Mouse (Mus musculus): ENCODE measurements around the gene Gm20388. TPM values are rescaled to one million over a fixed set of nuclear protein-coding genes. Genes with fewer than 3 reads are reported as not detected.

The Gm20388 gene
- polyA plus RNA-seq, 1 experiment = not detected

- no peak overlapping the region for H3K27ac ChIP-seq (ENCODE audit: insufficient read depth, low read depth, low read length)
- WGBS = 50% methylated on average over 7 of the region's 7 CpGs
- H3K4me1 ChIP-seq (ENCODE audit: control insufficient read depth, insufficient read depth, low read length) = peaks cover 8% of the 10 kb centered on the region; the same call in 1 of the 2 replicates
- no peak for TF ChIP-seq POLR2A (IDR thresholded peaks at IDR 0.05; ENCODE audit: insufficient read depth, low read depth, low read length)
- TF ChIP-seq CTCF (IDR thresholded peaks at IDR 0.05; ENCODE audit: insufficient read depth, low read depth, low read length) = no peak
- H3K4me3 ChIP-seq (ENCODE audit: insufficient read depth, low read depth, low read length) = no peak overlapping the region
Measured at GRCm38 (mm10) chr8:123014429-123014828, 3103.8 kb downstream of the Gm20388 start.

DNA sequence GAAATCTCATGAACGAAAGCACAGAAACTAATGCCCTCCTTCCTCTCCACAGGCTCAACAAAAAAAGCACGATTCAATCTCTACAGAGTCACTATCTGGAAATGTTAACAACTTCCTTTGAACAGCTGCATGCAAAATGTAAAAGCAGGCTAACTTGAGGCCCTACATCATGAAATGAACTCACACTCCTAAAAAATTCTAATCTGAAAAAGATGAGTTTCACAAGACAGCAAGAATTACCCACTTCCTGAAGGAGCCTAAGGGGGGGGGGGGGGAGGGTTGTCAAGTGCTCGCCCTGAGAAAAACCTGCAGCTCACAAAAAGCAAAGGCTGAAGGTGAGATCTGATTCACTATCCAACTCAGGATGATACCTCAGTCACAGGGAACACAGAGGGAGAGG is 3104.4 kb downstream of the Gm20388 start:
- no peak overlapping the region for H3K4me3 ChIP-seq (ENCODE audit: insufficient read depth, low read depth, low read length)
- TF ChIP-seq POLR2A (IDR thresholded peaks at IDR 0.05; ENCODE audit: insufficient read depth, low read depth, low read length) = no peak
- TF ChIP-seq CTCF (IDR thresholded peaks at IDR 0.05; ENCODE audit: insufficient read depth, low read depth, low read length) = no peak
- H3K27ac ChIP-seq (ENCODE audit: insufficient read depth, low read depth, low read length) = no peak overlapping the region
- WGBS = 17% methylated on average over 3 of the region's 3 CpGs
- peaks cover 8% of the 10 kb centered on the region; the same call in 1 of the 2 replicates for H3K4me1 ChIP-seq (ENCODE audit: control insufficient read depth, insufficient read depth, low read length)

GRCm38 (mm10) chr8:123017143-123017542 is 3106.5 kb downstream of the Gm20388 start:
- Histone ChIP-seq H3K4me1 (ENCODE audit: control insufficient read depth, insufficient read depth, low read length) (peaks cover 12% of the 10 kb centered on the region), H3K27ac (ENCODE audit: insufficient read depth, low read depth, low read length) (no peak overlapping the region), H3K4me3 (ENCODE audit: insufficient read depth, low read depth, low read length) (no peak overlapping the region)
- 90% methylated on average over 4 of the region's 4 CpGs for WGBS
- TF ChIP-seq POLR2A (IDR thresholded peaks at IDR 0.05; ENCODE audit: insufficient read depth, low read depth, low read length) = no peak
- no peak for TF ChIP-seq CTCF (IDR thresholded peaks at IDR 0.05; ENCODE audit: insufficient read depth, low read depth, low read length)

DNA sequence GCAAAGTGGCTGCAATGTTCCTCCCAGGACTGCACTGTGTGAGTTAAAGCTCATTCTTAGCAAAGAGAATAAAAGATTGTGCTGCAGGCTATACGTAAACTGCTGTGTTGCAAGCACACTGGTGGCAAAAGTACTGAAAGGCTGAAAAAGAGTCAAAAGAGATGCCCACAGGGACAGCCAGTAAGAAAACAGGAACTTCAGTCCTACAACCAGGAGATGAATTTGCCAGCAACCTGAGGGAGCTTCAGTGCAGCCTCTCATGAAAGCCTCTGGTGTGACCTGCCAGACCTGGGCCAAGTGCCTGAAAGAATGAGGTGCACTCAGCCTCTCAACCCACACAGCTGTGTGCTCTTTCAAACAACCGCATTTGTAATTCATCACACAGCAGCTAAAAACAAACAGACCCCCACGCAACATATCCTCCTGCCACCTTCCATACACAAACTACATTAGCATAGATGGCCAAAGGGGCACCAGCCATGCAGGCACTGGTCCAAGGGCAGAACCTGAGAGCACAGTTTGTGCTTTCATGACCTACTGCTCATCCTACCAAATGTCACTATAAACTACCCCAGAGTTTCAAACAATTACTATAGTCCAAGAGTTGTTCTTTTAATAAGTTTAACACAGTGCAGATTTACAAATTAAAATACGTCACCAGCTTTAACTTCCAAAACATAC is 3108.0 kb downstream of the Gm20388 start:
- TF ChIP-seq POLR2A (IDR thresholded peaks at IDR 0.05; ENCODE audit: insufficient read depth, low read depth, low read length) (no peak), CTCF (IDR thresholded peaks at IDR 0.05; ENCODE audit: insufficient read depth, low read depth, low read length) (no peak)
- H3K4me1 ChIP-seq (ENCODE audit: control insufficient read depth, insufficient read depth, low read length) = peaks cover 12% of the 10 kb centered on the region
- WGBS = 27% methylated on average over 4 of the region's 4 CpGs
- H3K4me3 ChIP-seq (ENCODE audit: insufficient read depth, low read depth, low read length) = no peak overlapping the region
- no peak overlapping the region for H3K27ac ChIP-seq (ENCODE audit: insufficient read depth, low read depth, low read length)

DNA sequence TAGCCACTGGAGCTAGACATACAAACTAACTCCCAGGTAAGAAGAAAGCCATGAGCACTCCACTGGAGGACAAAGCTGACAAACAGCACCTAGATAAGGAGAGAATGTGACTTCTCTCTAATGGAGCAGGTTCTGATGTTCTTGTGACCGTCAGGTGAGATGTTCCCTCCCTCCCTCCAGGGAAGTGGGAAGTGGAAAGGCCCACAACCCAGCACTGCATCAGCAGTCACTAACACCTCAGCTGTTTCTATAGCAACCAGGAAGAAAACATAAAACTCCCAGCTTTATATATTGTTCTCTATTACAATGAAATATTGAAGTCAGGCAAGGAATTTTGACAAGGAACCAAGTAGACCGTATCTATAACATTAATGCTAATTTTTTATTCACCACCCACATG is 3109.4 kb downstream of the Gm20388 start:
- Histone ChIP-seq H3K27ac (ENCODE audit: insufficient read depth, low read depth, low read length) (no peak overlapping the region), H3K4me1 (ENCODE audit: control insufficient read depth, insufficient read depth, low read length) (peaks cover 12% of the 10 kb centered on the region), H3K4me3 (ENCODE audit: insufficient read depth, low read depth, low read length) (no peak overlapping the region)
- TF ChIP-seq CTCF (IDR thresholded peaks at IDR 0.05; ENCODE audit: insufficient read depth, low read depth, low read length) = no peak
- no peak for TF ChIP-seq POLR2A (IDR thresholded peaks at IDR 0.05; ENCODE audit: insufficient read depth, low read depth, low read length)
- WGBS = 69% methylated on average over 2 of the region's 2 CpGs

DNA sequence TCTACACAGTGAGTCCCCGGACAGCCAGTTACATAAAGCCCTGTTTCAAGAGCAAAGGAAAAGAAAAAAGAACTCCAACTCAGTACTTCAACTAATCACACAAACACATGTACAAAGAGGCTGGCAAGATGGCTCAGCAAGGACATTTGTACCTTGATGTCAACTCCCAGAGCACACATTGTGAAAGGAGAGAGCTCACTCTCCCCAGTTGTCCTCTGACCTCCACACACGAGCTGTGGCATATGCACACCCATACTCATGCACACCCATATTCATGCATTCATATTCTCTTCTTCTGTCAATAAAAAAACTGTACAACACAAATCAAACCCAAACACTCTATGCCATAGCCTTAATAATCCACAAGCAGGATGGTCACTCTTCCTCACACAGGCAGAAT is 3110.2 kb downstream of the Gm20388 start:
- Histone ChIP-seq H3K4me3 (ENCODE audit: insufficient read depth, low read depth, low read length) (no peak overlapping the region), H3K27ac (ENCODE audit: insufficient read depth, low read depth, low read length) (no peak overlapping the region), H3K4me1 (ENCODE audit: control insufficient read depth, insufficient read depth, low read length) (peaks cover 12% of the 10 kb centered on the region)
- TF ChIP-seq POLR2A (IDR thresholded peaks at IDR 0.05; ENCODE audit: insufficient read depth, low read depth, low read length) (no peak), CTCF (IDR thresholded peaks at IDR 0.05; ENCODE audit: insufficient read depth, low read depth, low read length) (no peak)
- 74% methylated on average over 2 of the region's 2 CpGs for WGBS

DNA sequence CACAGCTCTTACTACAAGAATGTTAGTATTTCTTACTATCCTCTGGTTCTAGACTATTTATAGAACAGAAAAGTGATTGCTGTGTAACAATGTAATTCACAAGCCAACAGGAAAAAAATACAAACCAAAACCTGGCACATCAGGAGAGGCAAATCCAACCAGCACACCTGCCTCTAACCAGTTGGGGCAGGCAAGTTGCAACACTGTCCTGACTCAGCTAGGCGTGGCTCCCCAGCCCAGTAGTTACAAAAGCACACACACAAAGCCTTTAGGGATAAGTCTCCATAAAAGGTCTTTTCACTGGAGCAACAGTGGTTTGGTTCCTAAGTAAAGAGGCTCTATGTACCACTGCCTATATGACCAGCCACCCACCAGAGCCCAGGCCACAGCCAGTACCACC is 3110.6 kb downstream of the Gm20388 start:
- WGBS = 59% methylated on average over 1 of the region's 1 CpGs

DNA sequence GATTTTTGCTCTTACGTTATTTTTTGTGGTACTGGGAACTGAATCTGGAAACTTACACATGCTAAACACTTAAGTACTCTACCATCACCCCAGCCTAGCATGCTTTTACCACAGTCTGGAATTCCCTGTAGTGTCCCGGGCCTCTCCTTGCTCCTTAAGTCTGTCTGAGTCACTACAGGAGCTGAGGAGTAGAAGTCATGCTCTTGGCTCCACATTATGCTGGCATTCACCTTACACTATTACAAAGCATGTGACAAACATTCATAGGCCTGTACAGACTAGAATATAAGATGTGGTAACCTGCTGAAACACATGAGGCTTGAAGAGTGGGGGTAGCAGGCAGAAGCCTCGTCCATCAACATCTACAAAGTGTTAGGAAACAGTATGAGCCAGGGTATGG is 3112.1 kb downstream of the Gm20388 start:
- H3K27ac ChIP-seq (ENCODE audit: insufficient read depth, low read depth, low read length) = no peak overlapping the region
- WGBS = 74% methylated on average over 3 of the region's 3 CpGs

More for the DNA sequence above, 3110.6 kb downstream of the Gm20388 start:
- TF ChIP-seq CTCF (IDR thresholded peaks at IDR 0.05; ENCODE audit: insufficient read depth, low read depth, low read length) (no peak), POLR2A (IDR thresholded peaks at IDR 0.05; ENCODE audit: insufficient read depth, low read depth, low read length) (no peak)
- no peak overlapping the region for H3K27ac ChIP-seq (ENCODE audit: insufficient read depth, low read depth, low read length)
- H3K4me1 ChIP-seq (ENCODE audit: control insufficient read depth, insufficient read depth, low read length) = peaks cover 12% of the 10 kb centered on the region
- no peak overlapping the region for H3K4me3 ChIP-seq (ENCODE audit: insufficient read depth, low read depth, low read length)

DNA sequence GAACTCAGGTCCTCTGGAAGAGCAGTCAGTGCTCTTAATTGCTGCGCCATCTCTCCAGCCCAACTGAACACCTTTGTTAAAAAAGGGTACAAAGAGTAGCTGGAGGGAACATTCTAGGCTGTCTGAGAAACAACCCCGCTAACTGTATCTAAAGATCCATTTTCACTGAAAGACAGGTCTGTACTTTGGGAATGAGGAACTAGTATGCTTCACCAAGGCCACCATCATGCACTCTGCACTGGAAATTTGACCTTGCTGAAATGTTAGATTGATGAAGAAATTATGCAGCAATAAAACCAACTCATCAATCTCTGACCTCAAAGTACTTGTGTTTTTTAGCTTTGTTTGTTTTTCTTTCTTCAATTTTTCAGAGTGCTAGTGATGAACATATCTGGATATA is 3113.6 kb downstream of the Gm20388 start:
- Histone ChIP-seq H3K4me1 (ENCODE audit: control insufficient read depth, insufficient read depth, low read length) (peaks cover 6% of the 10 kb centered on the region), H3K27ac (ENCODE audit: insufficient read depth, low read depth, low read length) (no peak overlapping the region), H3K4me3 (ENCODE audit: insufficient read depth, low read depth, low read length) (no peak overlapping the region)
- TF ChIP-seq POLR2A (IDR thresholded peaks at IDR 0.05; ENCODE audit: insufficient read depth, low read depth, low read length) = no peak
- TF ChIP-seq CTCF (IDR thresholded peaks at IDR 0.05; ENCODE audit: insufficient read depth, low read depth, low read length) = no peak
- WGBS = 93% methylated on average over 2 of the region's 2 CpGs

More for the DNA sequence above, 3112.1 kb downstream of the Gm20388 start:
- Histone ChIP-seq H3K4me3 (ENCODE audit: insufficient read depth, low read depth, low read length) (no peak overlapping the region), H3K4me1 (ENCODE audit: control insufficient read depth, insufficient read depth, low read length) (peaks cover 14% of the 10 kb centered on the region)
- TF ChIP-seq CTCF (IDR thresholded peaks at IDR 0.05; ENCODE audit: insufficient read depth, low read depth, low read length) = no peak
- no peak for TF ChIP-seq POLR2A (IDR thresholded peaks at IDR 0.05; ENCODE audit: insufficient read depth, low read depth, low read length)

All from olfactory bulb, adult 2 months (tissue).